Mouse (Mus musculus) splenic B cell, adult 2 months (primary cell): ENCODE results near the gene Ryr2.

Source experiments
- DNase-seq: peaks from one replicate; pipeline ENCODE4 v3.0.0-alpha.2; 2011; ENCODE audit warnings: low read depth, low spot score
- H3K27me3 ChIP-seq: 2 replicates; pipeline ENCODE4 v1.6.1; 2012; ENCODE audit warnings: mild to moderate bottlenecking, low read length, moderate library complexity, mixed read lengths; ENCODE audit not compliant: control insufficient read depth, poor library complexity, insufficient read depth, severe bottlenecking
- H3K36me3 ChIP-seq: 2 replicates; pipeline ENCODE4 v1.6.1; 2012; ENCODE audit warnings: mild to moderate bottlenecking, low read length, moderate library complexity, mixed read lengths; ENCODE audit not compliant: control insufficient read depth, poor library complexity, insufficient read depth, severe bottlenecking

Gene Ryr2

GRCm38 (mm10) chr13:11920495-11920894 is 186.2 kb downstream of the Ryr2 start:
- Histone ChIP-seq H3K27me3 (no peaks in the 10 kb centered on the region), H3K36me3 (no peaks in the 10 kb centered on the region)
- DNase-seq = no peak

- Histone ChIP-seq H3K36me3 (no peaks in the 10 kb centered on the region), H3K27me3 (no peaks in the 10 kb centered on the region)
- no peak for DNase-seq
These were observed 187.3 kb downstream of the Ryr2 start for GRCm38 (mm10) chr13:11919448-11919847.

GRCm38 (mm10) chr13:11915619-11916018 is 191.1 kb downstream of the Ryr2 start:
- Histone ChIP-seq H3K27me3 (no peaks in the 10 kb centered on the region), H3K36me3 (no peaks in the 10 kb centered on the region)
- no peak for DNase-seq

- H3K27me3 ChIP-seq = no peaks in the 10 kb centered on the region
- no peak for DNase-seq
- no peaks in the 10 kb centered on the region for H3K36me3 ChIP-seq
These were observed 192.1 kb downstream of the Ryr2 start for GRCm38 (mm10) chr13:11914682-11915081.

GRCm38 (mm10) chr13:11912208-11912607 is 194.5 kb downstream of the Ryr2 start:
- Histone ChIP-seq H3K36me3 (no peaks in the 10 kb centered on the region), H3K27me3 (no peaks in the 10 kb centered on the region)
- DNase-seq = no peak

- H3K27me3 ChIP-seq = no peaks in the 10 kb centered on the region
- H3K36me3 ChIP-seq = no peaks in the 10 kb centered on the region
- DNase-seq = no peak
These were observed 198.6 kb downstream of the Ryr2 start for GRCm38 (mm10) chr13:11908123-11908522.

- DNase-seq = no peak
- H3K27me3 ChIP-seq = no peaks in the 10 kb centered on the region
- H3K36me3 ChIP-seq = no peaks in the 10 kb centered on the region
These were observed 201.6 kb downstream of the Ryr2 start for GRCm38 (mm10) chr13:11905126-11905525.

- Histone ChIP-seq H3K36me3 (no peaks in the 10 kb centered on the region), H3K27me3 (no peaks in the 10 kb centered on the region)
- DNase-seq = no peak
These were observed 203.5 kb downstream of the Ryr2 start for GRCm38 (mm10) chr13:11903272-11903671.

GRCm38 (mm10) chr13:11902856-11903255 is 203.9 kb downstream of the Ryr2 start:
- DNase-seq = no peak
- no peaks in the 10 kb centered on the region for H3K27me3 ChIP-seq
- no peaks in the 10 kb centered on the region for H3K36me3 ChIP-seq

GRCm38 (mm10) chr13:11900631-11901030 is 206.1 kb downstream of the Ryr2 start:
- DNase-seq = no peak
- no peaks in the 10 kb centered on the region for H3K27me3 ChIP-seq

GRCm38 (mm10) chr13:11895631-11896030 is 211.1 kb downstream of the Ryr2 start:
- H3K27me3 ChIP-seq = no peaks in the 10 kb centered on the region
- H3K36me3 ChIP-seq = no peaks in the 10 kb centered on the region
- DNase-seq = no peak

More at GRCm38 (mm10) chr13:11900631-11901030, 206.1 kb downstream of the Ryr2 start:
- no peaks in the 10 kb centered on the region for H3K36me3 ChIP-seq

GRCm38 (mm10) chr13:11891739-11892138 is 215.0 kb downstream of the Ryr2 start:
- no peaks in the 10 kb centered on the region for H3K36me3 ChIP-seq
- DNase-seq = no peak
- no peaks in the 10 kb centered on the region for H3K27me3 ChIP-seq

GRCm38 (mm10) chr13:11891115-11891514 is 215.6 kb downstream of the Ryr2 start:
- no peak for DNase-seq
- H3K27me3 ChIP-seq = no peaks in the 10 kb centered on the region
- H3K36me3 ChIP-seq = no peaks in the 10 kb centered on the region

GRCm38 (mm10) chr13:11884175-11884574 is 222.6 kb downstream of the Ryr2 start:
- H3K27me3 ChIP-seq = no peaks in the 10 kb centered on the region
- DNase-seq = no peak
- no peaks in the 10 kb centered on the region for H3K36me3 ChIP-seq

GRCm38 (mm10) chr13:11882359-11882758 is 224.4 kb downstream of the Ryr2 start:
- DNase-seq = no peak
- Histone ChIP-seq H3K27me3 (no peaks in the 10 kb centered on the region), H3K36me3 (no peaks in the 10 kb centered on the region)

GRCm38 (mm10) chr13:11880503-11881227 is 226.1 kb downstream of the Ryr2 start:
- Histone ChIP-seq H3K27me3 (no peaks in the 10 kb centered on the region), H3K36me3 (no peaks in the 10 kb centered on the region)
- no peak for DNase-seq
